Mouse (Mus musculus) monocyte, adult 5-6 weeks (primary cell): ENCODE results near the gene Npepps. TPM values are rescaled to one million over a fixed set of nuclear protein-coding genes. Genes with fewer than 3 reads are reported as not detected.

ENCODE experiments used
- total RNA-seq: library from RNA; stranded (forward); fragments of 200-1000, 200-491, 200-594 nt; gene quantifications from 3 replicates; pipeline ENCODE4 v1.2.3, GENCODE M21; 2017

The Npepps gene
- total RNA-seq, 1 experiment from 2014 or later: 23.9 TPM

Other genes starting within 250 kb of the Npepps start
- gene Lrrc46, start 239.2 kb downstream of the Npepps start, total RNA-seq: not detected in 3 replicates
- gene Mrpl10, start 239.1 kb downstream of the Npepps start, total RNA-seq: 12.3 to 17.5 TPM (median 13.4 TPM) in 3 replicates
- gene Osbpl7, start 230.0 kb downstream of the Npepps start, total RNA-seq: 10.0 to 13.1 TPM (median 11.3 TPM) in 3 replicates
- gene Tbx21, start 165.3 kb downstream of the Npepps start, total RNA-seq: 25.3 to 119 TPM (median 30.9 TPM) in 3 replicates
- 23.2 to 34.3 TPM (median 24.7 TPM) in 3 replicates for gene Tbkbp1, start 129.1 kb downstream of the Npepps start, total RNA-seq
- gene Kpnb1, start 92.8 kb downstream of the Npepps start, total RNA-seq: 192 to 282 TPM (median 240 TPM) in 3 replicates
- gene Mrpl45, start 35.1 kb upstream of the Npepps start, total RNA-seq: 7.5 to 14.9 TPM (median 11.4 TPM) in 3 replicates
- 0.29 to 0.39 TPM in 2 of 3 replicates, not detected in the other for gene Gpr179, start 71.4 kb upstream of the Npepps start, total RNA-seq
- gene Socs7, start 81.9 kb upstream of the Npepps start, total RNA-seq: 16.8 to 18.8 TPM (median 18.0 TPM) in 3 replicates
- gene Arhgap23, start 134.9 kb upstream of the Npepps start, total RNA-seq: 4.7 to 5.8 TPM (median 5.0 TPM) in 3 replicates
- gene 4933428G20Rik, start 219.7 kb upstream of the Npepps start, total RNA-seq: not detected in 3 replicates